Mouse (Mus musculus): ENCODE results near the gene Trappc1. TPM values are rescaled to one million over a fixed set of nuclear protein-coding genes. Genes with fewer than 3 reads are reported as not detected.

The Trappc1 gene
- 57.6 and 58.6 TPM in 2 replicates for total RNA-seq (2012; rRNA removed)
- polyA plus RNA-seq (2012; ENCODE audit: insufficient read depth in 1 of 2, insufficient read length in 2 of 2, low read depth in 1 of 2, low replicate concordance in 2 of 2, missing spikeins in 1 of 2) = 10 to 100 TPM in 1 of 2 experiments, not detected in 1; 89.8 TPM

- Histone ChIP-seq H3K27me3 (ENCODE audit: control insufficient read depth in 1 of 2, insufficient read depth in 2 of 2, low read length in 2 of 2) (no peaks in the 10 kb centered on the region), H3K79me2 (ENCODE audit: control insufficient read depth, insufficient read depth, low read length, poor library complexity) (peaks cover 16% of the 10 kb centered on the region), H3K36me3 (ENCODE audit: control insufficient read depth in 1 of 2, insufficient read depth in 2 of 2, low read length in 2 of 2) (peaks cover under 1 to 33% of the 10 kb centered on the region in 2 experiments; a peak in 3 of 4 replicates), H3K9ac (ENCODE audit: control insufficient read depth, low read depth, low read length, poor library complexity, severe bottlenecking) (peak within 1 kb of the TSS; percentile 90), H3K9me3 (replicated peaks; ENCODE audit: insufficient read depth, low read length) (no peaks in the 10 kb centered on the region), H3K27ac (ENCODE audit: control insufficient read depth, low read depth, low read length) (peak within 1 kb of the TSS; percentile 80), H3K4me1 (ENCODE audit: control insufficient read depth in 1 of 2, insufficient read depth in 2 of 2, low read length in 2 of 2) (peaks cover 16 to 42% of the 10 kb centered on the region in 2 experiments), H3K4me3 (ENCODE audit: control insufficient read depth in 1 of 2, insufficient read depth in 1 of 2, low read depth in 2 of 2, low read length in 2 of 2) (peak within 1 kb of the TSS; percentile 80 to 82)
- peak; percentile 100 for DNase-seq (ENCODE audit: low read depth, low spot score)
- TF ChIP-seq MEF2A (IDR thresholded peaks at IDR 0.05; ENCODE audit: extremely low read depth, insufficient replicate concordance, low read depth, low read length, poor library complexity, severe bottlenecking) (no peak), RCOR1 (IDR thresholded peaks at IDR 0.05; ENCODE audit: low read depth, low read length) (no peak), KAT2A (conservative IDR thresholded peaks at IDR 0.05; ENCODE audit: low read depth, low read length) (peak; percentile 63; the same call in 1 of the 2 replicates), GABPA (IDR thresholded peaks at IDR 0.05; ENCODE audit: low read depth, low read length) (no peak), POLR2AphosphoS5 (IDR thresholded peaks at IDR 0.05; ENCODE audit: borderline replicate concordance, low read depth, low read length) (peak; percentile 68; the same call in 1 of the 2 replicates), POLR2A (IDR thresholded peaks at IDR 0.05; ENCODE audit: control insufficient read depth in 1 of 2, insufficient read depth in 1 of 2, low read depth in 1 of 2, low read length in 2 of 2, poor library complexity in 1 of 2) (peak; percentile 86 to 99), JUND (IDR thresholded peaks at IDR 0.05; ENCODE audit: low read depth, low read length) (no peak), RAD21 (IDR thresholded peaks at IDR 0.05; ENCODE audit: low read depth, low read length) (no peak), MAZ (IDR thresholded peaks at IDR 0.05; ENCODE audit: low read depth, low read length) (no peak; the same call in 1 of the 2 replicates), MAX (IDR thresholded peaks at IDR 0.05; ENCODE audit: low read length) (no peak), TAL1 (IDR thresholded peaks at IDR 0.05; ENCODE audit: low read length) (no peak), EP300 (IDR thresholded peaks at IDR 0.05; ENCODE audit: low read depth in 1 of 2, low read length in 2 of 2) (peak in 1 of 2 experiments; percentile 50; a peak in 1 of 4 replicates), MYB (IDR thresholded peaks at IDR 0.05; ENCODE audit: low read depth, low read length) (peak; percentile 87), CHD1 (IDR thresholded peaks at IDR 0.05; ENCODE audit: low read depth, low read length) (no peak), E2F4 (IDR thresholded peaks at IDR 0.05; ENCODE audit: borderline replicate concordance, low read depth, low read length) (peak; percentile 83; the same call in 1 of the 2 replicates), MXI1 (IDR thresholded peaks at IDR 0.05; ENCODE audit: low read depth, low read length) (peak; percentile 54; the same call in 1 of the 2 replicates), TCF12 (IDR thresholded peaks at IDR 0.05; ENCODE audit: low read depth, low read length) (peak; percentile 42; the same call in 1 of the 2 replicates), UBTF (IDR thresholded peaks at IDR 0.05; ENCODE audit: borderline replicate concordance, insufficient read depth, low read depth, low read length) (no peak), CHD2 (IDR thresholded peaks at IDR 0.05; ENCODE audit: low read length) (peak; percentile 84), SMC3 (IDR thresholded peaks at IDR 0.05; ENCODE audit: low read depth, low read length) (no peak), MAFK (IDR thresholded peaks at IDR 0.05; ENCODE audit: borderline replicate concordance, low read depth, low read length) (no peak), USF1 (IDR thresholded peaks at IDR 0.05; ENCODE audit: low read depth, low read length) (0 out of 2 replicates have a peak, but pooled peaks have one; percentile 13), POLR2AphosphoS2 (IDR thresholded peaks at IDR 0.05; ENCODE audit: low read length) (peak; percentile 98), HCFC1 (IDR thresholded peaks at IDR 0.05; ENCODE audit: low read depth, low read length) (peak; percentile 87), ZMIZ1 (IDR thresholded peaks at IDR 0.05; ENCODE audit: low read depth, low read length) (peak; percentile 98), USF2 (IDR thresholded peaks at IDR 0.05; ENCODE audit: borderline replicate concordance in 1 of 2, insufficient read depth in 1 of 2, low read depth in 1 of 2, low read length in 2 of 2) (no peak), CTCF (IDR thresholded peaks at IDR 0.05 in 2 of 3, conservative IDR thresholded peaks at IDR 0.05 in 1 of 3; ENCODE audit: control insufficient read depth in 1 of 3, insufficient read depth in 1 of 3, low read depth in 2 of 3, low read length in 3 of 3, poor library complexity in 1 of 3, severe bottlenecking in 1 of 3) (no peak), GATA1 (IDR thresholded peaks at IDR 0.05; ENCODE audit: low read depth, low read length) (no peak), ELF1 (IDR thresholded peaks at IDR 0.05; ENCODE audit: low read depth, low read length) (peak; percentile 91), SIN3A (IDR thresholded peaks at IDR 0.05; ENCODE audit: low read length) (peak; percentile 89; the same call in 1 of the 2 replicates), NRF1 (IDR thresholded peaks at IDR 0.05; ENCODE audit: insufficient read depth, low read depth, low read length, poor library complexity, severe bottlenecking) (peak; percentile 100; the same call in 1 of the 2 replicates), MYC (IDR thresholded peaks at IDR 0.05; ENCODE audit: low read depth, low read length) (no peak), ZNF384 (IDR thresholded peaks at IDR 0.05; ENCODE audit: low read depth, low read length) (no peak), ETS1 (IDR thresholded peaks at IDR 0.05; ENCODE audit: low read depth, low read length) (peak; percentile 77), ZKSCAN1 (IDR thresholded peaks at IDR 0.05; ENCODE audit: low read depth, low read length) (no peak), BHLHE40 (IDR thresholded peaks at IDR 0.05; ENCODE audit: borderline replicate concordance, low read depth, low read length) (no peak)
Observed at GRCm38 (mm10) chr11:69323667-69324111, at the start of gene Trappc1, which contains the start of gene Cntrob. Trappc1 (plus strand) TSS chr11:69323980. Cntrob (minus strand) TSS chr11:69323775.

Measured in MEL (cell line).